Mouse (Mus musculus): ENCODE results near the gene Decr2.

The Decr2 gene

GRCm38 (mm10) chr17:26089905-26090632, at the start of gene Decr2:
TSS of gene Decr2 (minus strand) at chr17:26090337.
- H3K36me3 ChIP-seq (ENCODE audit: control insufficient read depth, insufficient read depth, low read length, poor library complexity, severe bottlenecking): no peaks in the 10 kb centered on the region
- no peaks in the 10 kb centered on the region for H3K27me3 ChIP-seq (ENCODE audit: control insufficient read depth, insufficient read depth, low read length, poor library complexity, severe bottlenecking)
- peak; percentile 91 for DNase-seq (ENCODE audit: low read depth, low spot score)

GRCm38 (mm10) chr17:26138901-26139381, 48.8 kb upstream of the Decr2 start:
- DNase-seq (ENCODE audit: low read depth, low spot score): peak; percentile 42
- no peaks in the 10 kb centered on the region for H3K36me3 ChIP-seq (ENCODE audit: control insufficient read depth, insufficient read depth, low read length, poor library complexity, severe bottlenecking)
- no peaks in the 10 kb centered on the region for H3K27me3 ChIP-seq (ENCODE audit: control insufficient read depth, insufficient read depth, low read length, poor library complexity, severe bottlenecking)

- no peaks in the 10 kb centered on the region for H3K27me3 ChIP-seq (ENCODE audit: control insufficient read depth, insufficient read depth, low read length, poor library complexity, severe bottlenecking)
- H3K36me3 ChIP-seq (ENCODE audit: control insufficient read depth, insufficient read depth, low read length, poor library complexity, severe bottlenecking): no peaks in the 10 kb centered on the region
- DNase-seq (ENCODE audit: low read depth, low spot score): peak; percentile 96
These were observed 48.2 kb upstream of the Decr2 start, which contains the start of gene Axin1 for GRCm38 (mm10) chr17:26138239-26138836. TSS of gene Axin1 (plus strand) at chr17:26138688.

- no peaks in the 10 kb centered on the region for H3K36me3 ChIP-seq (ENCODE audit: control insufficient read depth, insufficient read depth, low read length, poor library complexity, severe bottlenecking)
- DNase-seq (ENCODE audit: low read depth, low spot score): no peak
These were observed 47.6 kb upstream of the Decr2 start for GRCm38 (mm10) chr17:26137751-26138130.

GRCm38 (mm10) chr17:26137106-26137750, 47.1 kb upstream of the Decr2 start:
- H3K27me3 ChIP-seq (ENCODE audit: control insufficient read depth, insufficient read depth, low read length, poor library complexity, severe bottlenecking): no peaks in the 10 kb centered on the region
- no peaks in the 10 kb centered on the region for H3K36me3 ChIP-seq (ENCODE audit: control insufficient read depth, insufficient read depth, low read length, poor library complexity, severe bottlenecking)
- no peak for DNase-seq (ENCODE audit: low read depth, low spot score)

More at GRCm38 (mm10) chr17:26137751-26138130, 47.6 kb upstream of the Decr2 start:
- no peaks in the 10 kb centered on the region for H3K27me3 ChIP-seq (ENCODE audit: control insufficient read depth, insufficient read depth, low read length, poor library complexity, severe bottlenecking)

- Histone ChIP-seq H3K36me3 (ENCODE audit: control insufficient read depth, insufficient read depth, low read length, poor library complexity, severe bottlenecking) (0 out of 2 replicates have a peak, but pooled peaks cover 4% of the 10 kb centered on the region), H3K27me3 (ENCODE audit: control insufficient read depth, insufficient read depth, low read length, poor library complexity, severe bottlenecking) (no peaks in the 10 kb centered on the region)
- no peak for DNase-seq (ENCODE audit: low read depth, low spot score)
These were observed 42.0 kb upstream of the Decr2 start for GRCm38 (mm10) chr17:26131856-26132853.

GRCm38 (mm10) chr17:26131062-26131732, 41.1 kb upstream of the Decr2 start:
- Histone ChIP-seq H3K27me3 (ENCODE audit: control insufficient read depth, insufficient read depth, low read length, poor library complexity, severe bottlenecking) (no peaks in the 10 kb centered on the region), H3K36me3 (ENCODE audit: control insufficient read depth, insufficient read depth, low read length, poor library complexity, severe bottlenecking) (0 out of 2 replicates have a peak, but pooled peaks cover 4% of the 10 kb centered on the region)
- DNase-seq (ENCODE audit: low read depth, low spot score): no peak

- DNase-seq (ENCODE audit: low read depth, low spot score): no peak
- Histone ChIP-seq H3K27me3 (ENCODE audit: control insufficient read depth, insufficient read depth, low read length, poor library complexity, severe bottlenecking) (no peaks in the 10 kb centered on the region), H3K36me3 (ENCODE audit: control insufficient read depth, insufficient read depth, low read length, poor library complexity, severe bottlenecking) (no peaks in the 10 kb centered on the region)
These were observed 35.1 kb upstream of the Decr2 start for GRCm38 (mm10) chr17:26125226-26125625.

- no peaks in the 10 kb centered on the region for H3K36me3 ChIP-seq (ENCODE audit: control insufficient read depth, insufficient read depth, low read length, poor library complexity, severe bottlenecking)
- no peaks in the 10 kb centered on the region for H3K27me3 ChIP-seq (ENCODE audit: control insufficient read depth, insufficient read depth, low read length, poor library complexity, severe bottlenecking)
- no peak for DNase-seq (ENCODE audit: low read depth, low spot score)
These were observed 34.4 kb upstream of the Decr2 start for GRCm38 (mm10) chr17:26124560-26124959.

GRCm38 (mm10) chr17:26123267-26123684, 33.1 kb upstream of the Decr2 start, which contains the start of gene Mrpl28:
TSS of gene Mrpl28 (plus strand) at chr17:26123500.
- Histone ChIP-seq H3K27me3 (ENCODE audit: control insufficient read depth, insufficient read depth, low read length, poor library complexity, severe bottlenecking) (no peaks in the 10 kb centered on the region), H3K36me3 (ENCODE audit: control insufficient read depth, insufficient read depth, low read length, poor library complexity, severe bottlenecking) (no peaks in the 10 kb centered on the region)
- DNase-seq (ENCODE audit: low read depth, low spot score): peak; percentile 95

- Histone ChIP-seq H3K36me3 (ENCODE audit: control insufficient read depth, insufficient read depth, low read length, poor library complexity, severe bottlenecking) (no peaks in the 10 kb centered on the region), H3K27me3 (ENCODE audit: control insufficient read depth, insufficient read depth, low read length, poor library complexity, severe bottlenecking) (no peaks in the 10 kb centered on the region)
- DNase-seq (ENCODE audit: low read depth, low spot score): no peak
These were observed 32.4 kb upstream of the Decr2 start for GRCm38 (mm10) chr17:26122431-26123140.

GRCm38 (mm10) chr17:26119766-26120710, 29.9 kb upstream of the Decr2 start:
- no peaks in the 10 kb centered on the region for H3K27me3 ChIP-seq (ENCODE audit: control insufficient read depth, insufficient read depth, low read length, poor library complexity, severe bottlenecking)
- H3K36me3 ChIP-seq (ENCODE audit: control insufficient read depth, insufficient read depth, low read length, poor library complexity, severe bottlenecking): no peaks in the 10 kb centered on the region
- peak; percentile 89 for DNase-seq (ENCODE audit: low read depth, low spot score)
